Mouse (Mus musculus) kidney, adult 11 months (tissue): ENCODE results near the gene Mrgbp.

Experiments
- DNase-seq: peaks from one replicate; pipeline ENCODE4 v3.0.0; 2022

The Mrgbp gene

GRCm38 (mm10) chr2:180597490-180597889, 16.4 kb downstream of the Mrgbp start, which contains the start of gene Col9a3:
Gene Col9a3, plus strand, starts transcription at chr2:180597790.
- DNase-seq = no peak

- no peak for DNase-seq
These were observed 17.1 kb downstream of the Mrgbp start for GRCm38 (mm10) chr2:180598157-180598705.

- DNase-seq = no peak
These were observed 19.5 kb downstream of the Mrgbp start for GRCm38 (mm10) chr2:180600569-180601021.

GRCm38 (mm10) chr2:180604781-180605180, 23.7 kb downstream of the Mrgbp start:
- DNase-seq = no peak

- no peak for DNase-seq
These were observed 29.2 kb downstream of the Mrgbp start for GRCm38 (mm10) chr2:180610283-180610682.

- no peak for DNase-seq
These were observed 30.8 kb downstream of the Mrgbp start for GRCm38 (mm10) chr2:180611882-180612281.
